Mouse (Mus musculus) MEL (cell line): ENCODE measurements at regions not wholly inside any gene's neighbourhood (a gene's known extent, or its start where the extent isn't known, plus 50 kb on each side); places are given as distances from the start of the nearest gene placed in this dataset.

Experiments
- DNase-seq: peaks from one replicate; pipeline ENCODE4 v3.0.0; 2011; ENCODE audit warnings: low read depth, low spot score
- H3K27ac ChIP-seq: 2 replicates; pipeline ENCODE4 v1.5.1; 2012; ENCODE audit warnings: low read depth, mild to moderate bottlenecking, control low read depth, low read length, moderate library complexity; ENCODE audit not compliant: control insufficient read depth
- H3K27me3 ChIP-seq, 2 experiments: fragments of 150-350 bp in 1 of 2; sonication (generic) in 1 of 2; 2 replicates each; pipeline ENCODE4 v1.6.1; 2012; ENCODE audit warnings: low read length in 2 of 2, mild to moderate bottlenecking in 2 of 2, improper control_type of control experiment in 1 of 2, moderate library complexity in 1 of 2; ENCODE audit not compliant: insufficient read depth in 2 of 2, control insufficient read depth in 1 of 2
- H3K36me3 ChIP-seq, 2 experiments: 2 replicates each; pipeline ENCODE4 v1.6.1; 2012 to 2014; ENCODE audit warnings: low read length in 2 of 2, improper control_type of control experiment in 1 of 2, inconsistent platforms in 1 of 2, mild to moderate bottlenecking in 1 of 2; ENCODE audit not compliant: insufficient read depth in 2 of 2, control insufficient read depth in 1 of 2
- H3K4me1 ChIP-seq, 2 experiments: fragments of 150-350 bp in 1 of 2; sonication (generic) in 1 of 2; 2 replicates each; pipeline ENCODE4 v1.6.1; 2012; ENCODE audit warnings: low read length in 2 of 2, improper control_type of control experiment in 1 of 2, mild to moderate bottlenecking in 1 of 2; ENCODE audit not compliant: insufficient read depth in 2 of 2, control insufficient read depth in 1 of 2
- H3K4me3 ChIP-seq, 2 experiments: fragments of 150-350 bp in 1 of 2; sonication (generic) in 1 of 2; 2 replicates each; pipeline ENCODE4 v1.5.1; 2012; ENCODE audit warnings: low read depth in 2 of 2, low read length in 2 of 2, mild to moderate bottlenecking in 2 of 2, moderate library complexity in 2 of 2, control low read depth in 1 of 2, improper control_type of control experiment in 1 of 2; ENCODE audit not compliant: control insufficient read depth in 1 of 2, insufficient read depth in 1 of 2
- H3K79me2 ChIP-seq: 2 replicates; pipeline ENCODE4 v1.6.1; 2012; ENCODE audit warnings: mild to moderate bottlenecking, low read length, moderate library complexity; ENCODE audit not compliant: control insufficient read depth, poor library complexity, insufficient read depth
- H3K9ac ChIP-seq: 2 replicates; pipeline ENCODE4 v1.6.1; 2012; ENCODE audit warnings: low read depth, mild to moderate bottlenecking, control low read depth, low read length, moderate library complexity; ENCODE audit not compliant: control insufficient read depth, poor library complexity, severe bottlenecking
- H3K9me3 ChIP-seq: fragments of 150-350 bp; sonication (generic); replicated peaks from 2 replicates; pipeline ENCODE4 v1.6.1; 2012; ENCODE audit warnings: mild to moderate bottlenecking, low read length, improper control_type of control experiment, moderate library complexity; ENCODE audit not compliant: insufficient read depth
- BHLHE40 ChIP-seq: IDR thresholded peaks from 2 replicates; pipeline ENCODE4 v1.6.1; 2012; ENCODE audit warnings: low read depth, mild to moderate bottlenecking, inconsistent platforms, low read length, improper control_type of control experiment, borderline replicate concordance
- CHD2 ChIP-seq: IDR thresholded peaks from 2 replicates; pipeline ENCODE4 v1.6.1; 2011; ENCODE audit warnings: low read length, improper control_type of control experiment
- EP300 ChIP-seq, 2 experiments: IDR thresholded peaks; 2 replicates each; pipeline ENCODE4 v1.6.1; 2011; ENCODE audit warnings: improper control_type of control experiment in 2 of 2, low read length in 2 of 2, low read depth in 1 of 2, mild to moderate bottlenecking in 1 of 2
- GABPA ChIP-seq: IDR thresholded peaks from 2 replicates; pipeline ENCODE4 v1.6.1; 2012; ENCODE audit warnings: low read depth, mild to moderate bottlenecking, inconsistent platforms, low read length, improper control_type of control experiment, moderate library complexity
- JUND ChIP-seq: IDR thresholded peaks from 2 replicates; pipeline ENCODE4 v1.6.1; 2011; ENCODE audit warnings: low read depth, mild to moderate bottlenecking, improper control_type of control experiment, low read length
- MYB ChIP-seq: IDR thresholded peaks from 2 replicates; pipeline ENCODE4 v1.6.1; 2011; ENCODE audit warnings: mild to moderate bottlenecking, low read depth, low read length, improper control_type of control experiment
- NELFE ChIP-seq: IDR thresholded peaks from 2 replicates; pipeline ENCODE4 v1.6.1; 2011; ENCODE audit warnings: low read depth, low read length, improper control_type of control experiment
- NRF1 ChIP-seq: IDR thresholded peaks from 2 replicates; pipeline ENCODE4 v1.6.1; 2014; ENCODE audit warnings: low read depth, mild to moderate bottlenecking, inconsistent platforms, low read length, improper control_type of control experiment, moderate library complexity; ENCODE audit not compliant: poor library complexity, insufficient read depth, severe bottlenecking
- POLR2AphosphoS2 ChIP-seq: IDR thresholded peaks from 2 replicates; pipeline ENCODE4 v1.6.1; 2011; ENCODE audit warnings: low read length, improper control_type of control experiment
- RAD21 ChIP-seq: IDR thresholded peaks from 2 replicates; pipeline ENCODE4 v1.6.1; 2011; ENCODE audit warnings: mild to moderate bottlenecking, low read depth, low read length, improper control_type of control experiment
- SIN3A ChIP-seq: IDR thresholded peaks from 2 replicates; pipeline ENCODE4 v1.6.1; 2012; ENCODE audit warnings: low read length, improper control_type of control experiment, inconsistent platforms
- TBP ChIP-seq: IDR thresholded peaks from 2 replicates; pipeline ENCODE4 v1.8.0; 2011; ENCODE audit warnings: low read depth, low read length, improper control_type of control experiment
- TCF12 ChIP-seq: IDR thresholded peaks from 2 replicates; pipeline ENCODE4 v1.6.1; 2014; ENCODE audit warnings: low read depth, mild to moderate bottlenecking, inconsistent platforms, low read length, improper control_type of control experiment, moderate library complexity
- USF2 ChIP-seq, 2 experiments: IDR thresholded peaks; 2 replicates each; pipeline ENCODE4 v1.6.1; 2011 to 2012; ENCODE audit warnings: improper control_type of control experiment in 2 of 2, low read length in 2 of 2, borderline replicate concordance in 1 of 2, inconsistent platforms in 1 of 2, low read depth in 1 of 2, mild to moderate bottlenecking in 1 of 2; ENCODE audit not compliant: insufficient read depth in 1 of 2
- ZC3H11A ChIP-seq: IDR thresholded peaks from 2 replicates; pipeline ENCODE4 v1.6.1; 2012; ENCODE audit warnings: low read depth, mild to moderate bottlenecking, inconsistent platforms, low read length, improper control_type of control experiment
- ZNF384 ChIP-seq: IDR thresholded peaks from 2 replicates; pipeline ENCODE4 v1.6.1; 2012; ENCODE audit warnings: low read depth, mild to moderate bottlenecking, inconsistent platforms, low read length, improper control_type of control experiment

GRCm38 (mm10) chr6:101874894-101875293, 497.2 kb upstream of the Pdzrn3 start:
- Histone ChIP-seq H3K27me3 (no peaks in the 10 kb centered on the region), H3K4me1 (no peaks in the 10 kb centered on the region), H3K36me3 (no peaks in the 10 kb centered on the region), H3K27ac (no peak overlapping the region), H3K79me2 (no peaks in the 10 kb centered on the region), H3K4me3 (no peak overlapping the region), H3K9me3 (no peaks in the 10 kb centered on the region), H3K9ac (no peak overlapping the region)
- no peak for DNase-seq
- TF ChIP-seq TCF12 (no peak), SIN3A (no peak)

GRCm38 (mm10) chr6:101858895-101859294, 481.2 kb upstream of the Pdzrn3 start:
- no peak for TF ChIP-seq BHLHE40
- no peak for TF ChIP-seq NRF1
- TF ChIP-seq TCF12 = no peak
- no peak for TF ChIP-seq JUND
- no peak for TF ChIP-seq ZC3H11A
- TF ChIP-seq CHD2 = no peak
- TF ChIP-seq NELFE = no peak
- no peak for TF ChIP-seq EP300 (IDR thresholded peaks at IDR 0.05; ENCODE audit: low read depth in 1 of 2, low read length in 2 of 2)
- no peak for TF ChIP-seq USF2 (IDR thresholded peaks at IDR 0.05; ENCODE audit: borderline replicate concordance in 1 of 2, insufficient read depth in 1 of 2, low read depth in 1 of 2, low read length in 2 of 2)
- TF ChIP-seq RAD21 = no peak
- no peak for TF ChIP-seq ZNF384
- TF ChIP-seq POLR2AphosphoS2 = no peak
- Histone ChIP-seq H3K4me3 (no peak overlapping the region), H3K9me3 (no peaks in the 10 kb centered on the region; the same call in 1 of the 2 replicates), H3K9ac (no peak overlapping the region), H3K36me3 (no peaks in the 10 kb centered on the region), H3K79me2 (no peaks in the 10 kb centered on the region), H3K4me1 (no peaks in the 10 kb centered on the region), H3K27ac (no peak overlapping the region), H3K27me3 (no peaks in the 10 kb centered on the region)
- DNase-seq = no peak

GRCm38 (mm10) chr6:101840695-101841094, 463.0 kb upstream of the Pdzrn3 start:
- TF ChIP-seq ZNF384 (no peak), CHD2 (no peak), MYB (no peak), TBP (no peak), GABPA (no peak)
- Histone ChIP-seq H3K79me2 (no peaks in the 10 kb centered on the region), H3K36me3 (no peaks in the 10 kb centered on the region), H3K9me3 (no peaks in the 10 kb centered on the region), H3K4me3 (no peak overlapping the region), H3K27me3 (no peaks in the 10 kb centered on the region), H3K4me1 (no peaks in the 10 kb centered on the region), H3K9ac (no peak overlapping the region), H3K27ac (no peak overlapping the region)
- no peak for DNase-seq
